Mouse (Mus musculus): ENCODE measurements around the gene Pou6f1.
"Not testable (repeated sequence)": the region's sequence is repeated elsewhere in the genome, so short reads cannot be mapped to it uniquely, and the experiment has no call there.

The Pou6f1 gene

GRCm38 (mm10) chr15:100576392-100576791, 23.4 kb downstream of the Pou6f1 start:
- in situ Hi-C loops (cut with MboI), result no loop called here

- in situ Hi-C loops (cut with MboI), result no loop called here
These were observed 24.4 kb downstream of the Pou6f1 start for GRCm38 (mm10) chr15:100575366-100575765.

- in situ Hi-C loops (cut with MboI), result no loop called here
These were observed 25.4 kb downstream of the Pou6f1 start for GRCm38 (mm10) chr15:100574378-100574777.

- in situ Hi-C loops (cut with MboI), result no loop called here
These were observed 25.8 kb downstream of the Pou6f1 start for GRCm38 (mm10) chr15:100573946-100574345.

GRCm38 (mm10) chr15:100569239-100569638, 30.5 kb downstream of the Pou6f1 start:
- in situ Hi-C loops (cut with MboI), result no loop called here

GRCm38 (mm10) chr15:100566531-100566930, 33.3 kb downstream of the Pou6f1 start:
- in situ Hi-C loops (cut with MboI), result no loop called here

GRCm38 (mm10) chr15:100557705-100558433, 41.9 kb downstream of the Pou6f1 start:
- in situ Hi-C loops (cut with MboI), result no loop called here

GRCm38 (mm10) chr15:100556378-100556777, 43.4 kb downstream of the Pou6f1 start:
- in situ Hi-C loops (cut with MboI), result no loop called here

- in situ Hi-C loops (cut with MboI), result no loop called here
These were observed 43.8 kb downstream of the Pou6f1 start for GRCm38 (mm10) chr15:100555965-100556364.

GRCm38 (mm10) chr15:100551326-100552307, 48.2 kb downstream of the Pou6f1 start, which contains the start of gene Tfcp2:
Tfcp2 (minus strand) TSS chr15:100552008.
- in situ Hi-C loops (cut with MboI), result no loop called here

GRCm38 (mm10) chr15:100550280-100550679, 49.5 kb downstream of the Pou6f1 start:
- in situ Hi-C loops (cut with MboI), result no loop called here

GRCm38 (mm10) chr15:100543651-100544030, 56.1 kb downstream of the Pou6f1 start:
- in situ Hi-C loops (cut with MboI), result not testable (repeated sequence)

GRCm38 (mm10) chr15:100542876-100543650, 56.7 kb downstream of the Pou6f1 start:
- in situ Hi-C loops (cut with MboI), result not testable (repeated sequence)

- in situ Hi-C loops (cut with MboI), result no loop called here
These were observed 58.4 kb downstream of the Pou6f1 start for GRCm38 (mm10) chr15:100541426-100541825.

- in situ Hi-C loops (cut with MboI), result not testable (repeated sequence)
These were observed 58.8 kb downstream of the Pou6f1 start for GRCm38 (mm10) chr15:100541001-100541400.

- in situ Hi-C loops (cut with MboI), result loop anchor here (10.0 kb wide), 1 partner anchor 135 kb away; no protein-coding TSS in a partner anchor
These were observed 60.4 kb downstream of the Pou6f1 start for GRCm38 (mm10) chr15:100539411-100539810.

- in situ Hi-C loops (cut with MboI), result loop anchor here (10.0 kb wide), 1 partner anchor 137 kb away; no protein-coding TSS in a partner anchor
These were observed 61.9 kb downstream of the Pou6f1 start for GRCm38 (mm10) chr15:100537913-100538312.

- in situ Hi-C loops (cut with MboI), result no loop called here
These were observed 71.9 kb downstream of the Pou6f1 start for GRCm38 (mm10) chr15:100527900-100528299.

- in situ Hi-C loops (cut with MboI), result no loop called here
These were observed 74.4 kb downstream of the Pou6f1 start for GRCm38 (mm10) chr15:100525405-100525804.

Data from mature B cell (primary cell).